Mouse (Mus musculus): ENCODE measurements around the gene Prtn3.
"Not testable (repeated sequence)": the region's sequence is repeated elsewhere in the genome, so short reads cannot be mapped to it uniquely, and the experiment has no call there.

The Prtn3 gene

GRCm38 (mm10) chr10:79877757-79878156 is 3.5 kb downstream of the Prtn3 start:
- DNase-seq (ENCODE audit: low spot score), result no peak

GRCm38 (mm10) chr10:79879527-79879926 is 5.3 kb downstream of the Prtn3 start:
- DNase-seq (ENCODE audit: low spot score), result no peak

DNA sequence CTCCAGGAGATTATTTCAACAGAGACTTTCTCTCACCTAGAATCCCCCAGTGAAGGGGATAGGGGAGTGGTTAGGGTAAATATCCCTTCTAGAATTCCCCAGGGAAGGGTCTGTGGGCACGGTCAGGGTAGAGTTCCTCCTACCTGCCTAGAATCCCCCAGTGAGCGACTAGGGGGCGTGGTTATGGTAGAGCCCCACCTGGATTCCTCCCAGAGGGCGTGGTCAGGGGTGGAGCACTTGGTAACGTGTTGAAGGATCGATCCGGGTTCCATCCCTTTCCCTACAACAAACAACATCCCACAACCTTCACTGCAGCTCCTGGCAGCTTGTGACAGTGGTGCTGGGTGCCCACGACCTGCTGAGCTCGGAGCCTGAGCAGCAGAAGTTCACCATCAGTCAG is 6.4 kb downstream of the Prtn3 start:
- DNase-seq (ENCODE audit: low spot score), result no peak

DNA sequence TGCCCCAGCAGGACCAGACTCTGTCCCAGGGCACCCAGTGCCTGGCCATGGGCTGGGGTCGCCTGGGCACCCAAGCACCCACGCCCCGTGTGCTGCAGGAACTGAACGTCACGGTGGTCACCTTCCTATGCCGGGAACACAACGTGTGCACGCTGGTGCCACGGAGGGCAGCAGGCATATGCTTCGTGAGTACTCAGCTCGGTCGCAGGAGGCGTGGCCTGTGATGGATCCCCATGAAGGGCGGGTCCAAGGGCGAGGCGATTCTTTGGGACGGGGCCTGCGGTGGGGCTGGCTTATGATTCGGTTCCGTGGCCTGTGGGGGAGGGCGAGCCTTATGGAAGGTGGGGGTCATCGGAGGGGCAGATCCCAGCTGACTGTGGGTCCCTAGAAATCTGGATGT is 7.7 kb downstream of the Prtn3 start:
- no peak for DNase-seq (ENCODE audit: low spot score)

- DNase-seq (ENCODE audit: low spot score), result peak; percentile 74
Observed at GRCm38 (mm10) chr10:79883297-79884084, 9.2 kb downstream of the Prtn3 start.

DNA sequence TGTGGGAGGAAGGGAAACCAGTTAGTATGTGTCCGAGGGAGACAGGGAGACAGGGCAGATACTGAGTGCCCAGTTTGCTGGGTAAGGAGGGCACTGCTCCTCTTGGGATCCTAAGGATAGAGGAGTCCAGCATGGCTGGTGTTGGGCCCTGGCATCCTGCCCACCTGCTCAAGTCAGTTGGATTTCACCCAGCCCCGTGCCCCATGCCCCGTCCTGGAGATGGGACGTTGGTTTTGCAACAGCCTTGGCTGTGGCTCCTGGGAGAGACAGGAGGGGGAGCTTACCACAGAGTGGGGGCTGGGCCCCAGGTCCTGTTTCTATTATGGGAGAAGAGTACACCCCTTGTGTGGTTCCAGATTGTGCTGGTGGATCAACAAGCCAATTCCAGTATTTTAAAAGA is 10.2 kb downstream of the Prtn3 start:
- no peak for DNase-seq (ENCODE audit: low spot score)

GRCm38 (mm10) chr10:79884938-79885337 is 10.7 kb downstream of the Prtn3 start:
- DNase-seq (ENCODE audit: low spot score), result not testable (repeated sequence)

DNA sequence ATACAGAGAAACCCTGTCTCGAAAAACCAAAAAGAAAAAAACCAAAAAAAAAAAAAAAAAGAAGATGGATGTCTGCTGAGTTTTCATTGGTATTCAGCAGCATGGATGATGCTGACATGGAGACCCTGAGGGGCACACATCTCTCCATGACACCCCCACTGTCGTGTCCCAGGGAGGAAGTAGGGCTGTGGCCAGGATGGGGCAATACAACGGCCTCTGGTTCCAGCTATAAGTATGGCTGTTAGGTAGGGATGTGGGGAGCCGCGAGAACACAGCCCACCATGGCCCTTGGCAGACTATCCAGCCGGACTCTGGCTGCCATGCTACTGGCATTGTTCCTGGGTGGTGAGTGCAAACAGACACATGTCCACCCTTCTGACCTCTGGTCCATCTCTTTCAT is 11.8 kb downstream of the Prtn3 start, which contains the start of gene Elane:
TSS of gene Elane (plus strand) at position 194 of the 400 bp plus-strand sequence.
- DNase-seq (ENCODE audit: low spot score), result no peak

GRCm38 (mm10) chr10:79886611-79887010 is 12.3 kb downstream of the Prtn3 start:
- DNase-seq (ENCODE audit: low spot score), result no peak

GRCm38 (mm10) chr10:79889386-79889785 is 15.1 kb downstream of the Prtn3 start:
- DNase-seq (ENCODE audit: low spot score), result no peak

GRCm38 (mm10) chr10:79890670-79891069 is 16.4 kb downstream of the Prtn3 start, which contains the start of gene Cfd:
Gene Cfd, plus strand, starts transcription at chr10:79890853.
- no peak for DNase-seq (ENCODE audit: low spot score)

DNA sequence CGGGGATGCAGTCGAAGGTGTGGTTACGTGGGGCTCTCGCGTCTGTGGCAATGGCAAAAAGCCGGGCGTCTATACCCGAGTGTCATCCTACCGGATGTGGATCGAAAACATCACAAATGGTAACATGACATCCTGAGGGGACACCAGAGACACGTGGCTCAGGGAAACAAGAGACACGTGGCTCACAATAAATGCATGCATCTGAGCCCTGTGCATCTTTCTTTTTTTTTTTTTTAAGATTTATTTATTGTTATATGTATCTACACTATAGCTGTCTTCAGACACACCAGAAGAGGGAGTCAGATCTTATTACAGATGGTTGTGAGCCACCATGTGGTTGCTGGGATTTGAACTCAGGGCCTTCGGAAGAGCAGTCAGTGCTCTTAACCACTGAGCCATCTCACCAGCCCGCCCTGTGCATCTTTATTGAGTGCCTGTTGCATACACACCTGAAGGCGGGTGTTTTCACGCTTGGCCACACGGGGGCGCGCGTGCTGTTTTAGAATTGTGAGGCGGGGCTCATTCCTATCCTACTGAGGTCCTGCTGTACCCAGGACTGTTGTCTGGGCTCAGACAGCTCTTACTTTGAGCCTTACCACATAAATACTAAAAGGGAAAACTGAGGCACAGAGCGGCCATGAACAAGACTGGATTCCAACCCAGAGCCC is 18.3 kb downstream of the Prtn3 start:
- DNase-seq (ENCODE audit: low spot score), result peak; percentile 70

- no peak for DNase-seq (ENCODE audit: low spot score)
Observed at GRCm38 (mm10) chr10:79896306-79896705, 22.0 kb downstream of the Prtn3 start.

DNA sequence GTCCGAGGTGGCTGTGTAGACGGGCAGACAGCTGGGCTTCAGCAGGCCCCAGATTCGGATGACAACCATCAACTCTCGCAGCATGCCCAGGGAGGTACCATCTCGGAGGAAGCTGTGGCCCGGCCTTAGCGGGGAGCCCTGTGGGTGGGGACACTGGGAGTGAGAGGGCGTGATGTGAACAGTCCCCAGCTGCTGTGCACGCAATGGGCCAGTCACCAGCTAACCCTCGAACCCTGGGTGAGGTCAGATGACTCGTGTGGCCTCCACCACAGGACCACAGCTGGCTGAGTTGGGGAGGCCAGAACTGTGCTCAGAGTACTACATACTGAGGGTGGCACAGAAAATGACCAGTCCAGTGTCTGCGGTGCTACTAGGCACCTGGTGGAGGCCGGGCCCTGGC is 22.5 kb downstream of the Prtn3 start:
- DNase-seq (ENCODE audit: low spot score), result no peak

- no peak for DNase-seq (ENCODE audit: low spot score)
Observed at GRCm38 (mm10) chr10:79897316-79898245, 23.3 kb downstream of the Prtn3 start.

GRCm38 (mm10) chr10:79900951-79901410 is 26.7 kb downstream of the Prtn3 start:
- DNase-seq (ENCODE audit: low spot score), result peak; percentile 73

GRCm38 (mm10) chr10:79906712-79907111 is 32.4 kb downstream of the Prtn3 start:
- no peak for DNase-seq (ENCODE audit: low spot score)

- no peak for DNase-seq (ENCODE audit: low spot score)
Observed at GRCm38 (mm10) chr10:79907415-79907814, 33.1 kb downstream of the Prtn3 start.

- peak; percentile 96 for DNase-seq (ENCODE audit: low spot score)
Observed at GRCm38 (mm10) chr10:79908167-79909091, 34.2 kb downstream of the Prtn3 start, which contains the start of gene Med16. Gene Med16, minus strand, starts transcription at chr10:79908923.

GRCm38 (mm10) chr10:79909092-79909922 is 35.0 kb downstream of the Prtn3 start:
- DNase-seq (ENCODE audit: low spot score), result peak; percentile 79
